Mouse (Mus musculus) kidney, postnatal 36 days (tissue): ENCODE measurements around the gene Babam2.
A peak's percentile ranks its signal among the peaks of the same experiment; 100 is the strongest.
"Not testable (repeated sequence)": the region's sequence is repeated elsewhere in the genome, so short reads cannot be mapped to it uniquely, and the experiment has no call there.

ENCODE experiments used
- DNase-seq, 2 experiments: peaks; one replicate each; pipeline ENCODE4 v3.0.0; 2021 to 2022; ENCODE audit warnings: mixed read lengths in 2 of 2

Gene Babam2

GRCm38 (mm10) chr5:31840406-31840805 is 142.9 kb downstream of the Babam2 start:
- DNase-seq: no peak

GRCm38 (mm10) chr5:31844856-31845255 is 147.4 kb downstream of the Babam2 start:
- no peak for DNase-seq

GRCm38 (mm10) chr5:31846971-31847370 is 149.5 kb downstream of the Babam2 start:
- DNase-seq: no peak

- DNase-seq: no peak
Measured at GRCm38 (mm10) chr5:31848995-31849394, 151.5 kb downstream of the Babam2 start.

GRCm38 (mm10) chr5:31852786-31853185 is 155.3 kb downstream of the Babam2 start:
- no peak for DNase-seq

- DNase-seq: no peak
Measured at GRCm38 (mm10) chr5:31853831-31854230, 156.3 kb downstream of the Babam2 start.

- DNase-seq: not testable (repeated sequence)
Measured at GRCm38 (mm10) chr5:31858877-31859276, 161.4 kb downstream of the Babam2 start.

GRCm38 (mm10) chr5:31860426-31860825 is 162.9 kb downstream of the Babam2 start:
- DNase-seq: no peak

GRCm38 (mm10) chr5:31860831-31861624 is 163.5 kb downstream of the Babam2 start:
- DNase-seq: no peak

- DNase-seq: no peak
Measured at GRCm38 (mm10) chr5:31862753-31863468, 165.4 kb downstream of the Babam2 start.

- DNase-seq: no peak
Measured at GRCm38 (mm10) chr5:31864095-31864494, 166.6 kb downstream of the Babam2 start.

GRCm38 (mm10) chr5:31866071-31866470 is 168.6 kb downstream of the Babam2 start:
- DNase-seq: no peak

- peak; percentile 21 to 31 for DNase-seq
Measured at GRCm38 (mm10) chr5:31870856-31871520, 173.5 kb downstream of the Babam2 start.

- DNase-seq: peak; percentile 34 to 47
Measured at GRCm38 (mm10) chr5:31873328-31873727, 175.8 kb downstream of the Babam2 start.

GRCm38 (mm10) chr5:31874543-31874942 is 177.1 kb downstream of the Babam2 start:
- DNase-seq: no peak

- no peak for DNase-seq
Measured at GRCm38 (mm10) chr5:31875443-31875842, 178.0 kb downstream of the Babam2 start.

GRCm38 (mm10) chr5:31876216-31876974 is 178.9 kb downstream of the Babam2 start:
- peak; percentile 16 to 46 for DNase-seq

GRCm38 (mm10) chr5:31880457-31880856 is 183.0 kb downstream of the Babam2 start:
- no peak for DNase-seq

- no peak for DNase-seq
Measured at GRCm38 (mm10) chr5:31882297-31882696, 184.8 kb downstream of the Babam2 start.

GRCm38 (mm10) chr5:31884962-31885361 is 187.5 kb downstream of the Babam2 start:
- DNase-seq: no peak

- no peak for DNase-seq
Measured at GRCm38 (mm10) chr5:31887590-31887989, 190.1 kb downstream of the Babam2 start.

GRCm38 (mm10) chr5:31888341-31888740 is 190.9 kb downstream of the Babam2 start:
- DNase-seq: no peak

GRCm38 (mm10) chr5:31892631-31893030 is 195.1 kb downstream of the Babam2 start:
- no peak for DNase-seq
